Mouse (Mus musculus): Measurements from ENCODE around the gene Gpr156. TPM values are rescaled to one million over a fixed set of nuclear protein-coding genes. Genes with fewer than 3 reads are reported as not detected.

Gpr156 gene
- polyA plus RNA-seq, 2 experiments = 0.59 to 0.78 TPM

DNA sequence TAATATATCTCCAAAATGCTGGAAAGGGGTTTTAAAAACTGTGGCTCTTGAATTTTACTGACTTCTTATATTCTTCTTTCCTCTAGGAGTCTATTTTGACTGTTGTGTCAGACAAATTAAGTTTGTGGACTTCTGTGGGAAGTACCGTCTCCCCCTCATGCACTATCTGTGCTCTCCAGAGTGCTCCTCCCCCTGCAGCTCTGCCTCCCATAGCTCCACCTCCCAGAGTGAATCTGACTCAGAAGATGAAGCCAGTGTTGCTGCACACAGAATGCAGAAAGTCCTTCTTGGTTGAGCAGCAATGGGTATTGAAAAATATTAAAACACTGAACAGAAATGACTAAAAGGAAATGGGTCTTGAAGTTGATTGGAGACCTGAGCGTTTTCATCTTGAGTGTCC lies 35.1 kb upstream of the Gpr156 start:
- H3K4me1 ChIP-seq (ENCODE audit: control insufficient read depth, insufficient read depth, low read length) = no peaks in the 10 kb centered on the region

DNA sequence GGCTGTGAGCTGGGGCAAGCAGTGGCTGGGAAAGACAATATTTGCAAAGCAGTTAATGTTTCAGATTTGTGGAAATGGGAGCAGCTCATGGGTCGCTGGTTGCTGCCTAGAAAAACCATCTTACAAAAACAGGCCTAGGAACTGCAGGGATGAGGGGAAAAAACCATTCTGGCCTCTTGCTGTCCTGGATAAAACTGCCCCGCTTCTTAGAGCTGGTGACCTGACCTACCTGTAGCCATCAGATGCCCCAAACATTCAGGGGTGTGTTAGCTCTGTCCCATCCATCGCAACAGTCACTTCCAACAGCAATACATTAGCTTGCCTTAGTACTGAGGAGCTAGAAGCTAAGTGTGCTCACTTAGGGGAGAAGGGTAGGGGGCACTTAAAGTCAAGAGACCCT lies 27.3 kb upstream of the Gpr156 start:
- no peak for TF ChIP-seq POLR2A (IDR thresholded peaks at IDR 0.05; ENCODE audit: borderline replicate concordance, extremely low read depth, insufficient read depth, insufficient read length)
- Histone ChIP-seq H3K9ac (ENCODE audit: low read depth, low read length, severe bottlenecking) (no peak overlapping the region), H3K4me1 (ENCODE audit: control insufficient read depth, insufficient read depth, low read length) (0 out of 2 replicates have a peak, but pooled peaks cover 7% of the 10 kb centered on the region), H3K27ac (replicated peaks; ENCODE audit: low read depth, low read length) (no peak overlapping the region), H3K4me3 (replicated peaks; ENCODE audit: low read length) (no peak overlapping the region), H3K36me3 (ENCODE audit: control insufficient read depth, insufficient read depth, low read length) (0 out of 2 replicates have a peak, but pooled peaks cover 8% of the 10 kb centered on the region), H3K9me3 (ENCODE audit: control insufficient read depth, low read length) (no peaks in the 10 kb centered on the region), H3K27me3 (ENCODE audit: control insufficient read depth, insufficient read depth, low read length) (no peaks in the 10 kb centered on the region), H3K4me2 (replicated peaks; ENCODE audit: low read depth, low read length, severe bottlenecking) (no peak overlapping the region)
- 86% methylated on average over 3 of the region's 3 CpGs for WGBS
- DNase-seq (ENCODE audit: low spot score) = no peak
- no peak for ATAC-seq (ENCODE audit: low FRiP score, low read depth)

More for the DNA sequence above, 35.1 kb upstream of the Gpr156 start:
- DNase-seq (ENCODE audit: low spot score) = no peak
- H3K4me3 ChIP-seq (replicated peaks; ENCODE audit: low read length) = no peak overlapping the region
- TF ChIP-seq POLR2A (IDR thresholded peaks at IDR 0.05; ENCODE audit: borderline replicate concordance, extremely low read depth, insufficient read depth, insufficient read length) = no peak
- H3K27me3 ChIP-seq (ENCODE audit: control insufficient read depth, insufficient read depth, low read length) = no peaks in the 10 kb centered on the region
- H3K36me3 ChIP-seq (ENCODE audit: control insufficient read depth, insufficient read depth, low read length) = peaks cover 71% of the 10 kb centered on the region
- 87% methylated on average over 2 of the region's 2 CpGs for WGBS
- H3K9ac ChIP-seq (ENCODE audit: low read depth, low read length, severe bottlenecking) = no peak overlapping the region
- no peak for ATAC-seq (ENCODE audit: low FRiP score, low read depth)
- H3K4me2 ChIP-seq (replicated peaks; ENCODE audit: low read depth, low read length, severe bottlenecking) = no peak overlapping the region
- no peak overlapping the region for H3K27ac ChIP-seq (replicated peaks; ENCODE audit: low read depth, low read length)
- H3K9me3 ChIP-seq (ENCODE audit: control insufficient read depth, low read length) = no peaks in the 10 kb centered on the region

DNA sequence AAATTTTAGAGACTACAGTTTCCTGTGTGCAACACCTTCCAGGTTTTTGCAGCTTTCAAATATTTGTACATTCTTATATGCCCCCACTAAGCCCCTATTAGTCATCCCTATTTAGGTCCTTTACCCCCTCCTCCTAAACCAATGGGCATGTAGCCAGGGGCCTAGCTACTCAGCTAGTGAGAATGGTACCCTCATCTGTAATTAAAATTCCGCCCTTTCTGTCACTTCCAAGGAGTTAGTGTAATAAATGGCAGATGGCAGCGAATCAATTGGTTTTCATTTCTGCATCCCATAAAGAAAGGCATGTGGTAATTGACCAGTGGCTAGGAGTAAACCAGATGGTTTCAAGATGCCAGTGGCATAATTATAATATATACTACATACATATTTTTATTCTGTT lies 23.6 kb upstream of the Gpr156 start:
- WGBS = 14% methylated on average over 2 of the region's 2 CpGs
- Histone ChIP-seq H3K36me3 (ENCODE audit: control insufficient read depth, insufficient read depth, low read length) (0 out of 2 replicates have a peak, but pooled peaks cover 5% of the 10 kb centered on the region), H3K4me2 (replicated peaks; ENCODE audit: low read depth, low read length, severe bottlenecking) (no peak overlapping the region), H3K9ac (ENCODE audit: low read depth, low read length, severe bottlenecking) (no peak overlapping the region), H3K9me3 (ENCODE audit: control insufficient read depth, low read length) (no peaks in the 10 kb centered on the region), H3K4me1 (ENCODE audit: control insufficient read depth, insufficient read depth, low read length) (peaks cover 7% of the 10 kb centered on the region; the same call in 1 of the 2 replicates), H3K4me3 (replicated peaks; ENCODE audit: low read length) (no peak overlapping the region), H3K27me3 (ENCODE audit: control insufficient read depth, insufficient read depth, low read length) (no peaks in the 10 kb centered on the region), H3K27ac (replicated peaks; ENCODE audit: low read depth, low read length) (no peak overlapping the region; the same call in 1 of the 2 replicates)
- DNase-seq (ENCODE audit: low spot score) (peak; percentile 45), ATAC-seq (ENCODE audit: low FRiP score, low read depth) (peak; percentile 42; the same call in 1 of the 2 replicates)
- no peak for TF ChIP-seq POLR2A (IDR thresholded peaks at IDR 0.05; ENCODE audit: borderline replicate concordance, extremely low read depth, insufficient read depth, insufficient read length)

DNA sequence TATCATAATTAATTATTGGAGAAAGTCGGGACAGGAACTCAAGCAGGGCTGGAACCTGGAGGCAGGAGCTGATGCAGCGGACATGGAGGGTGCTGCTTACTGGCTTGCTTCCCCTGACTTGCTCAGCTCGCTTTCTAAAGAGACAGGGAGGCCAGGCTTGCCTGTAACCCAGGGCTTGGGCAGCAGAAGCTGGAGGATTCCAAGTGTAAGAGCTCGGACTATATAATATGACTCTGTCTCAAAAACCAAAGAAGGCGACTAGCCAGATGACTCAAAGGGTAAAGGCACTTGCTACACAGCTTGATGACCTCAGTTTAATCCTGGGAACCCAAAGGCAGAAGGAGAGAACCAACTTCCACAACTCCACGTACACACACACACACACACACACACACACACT lies 22.9 kb upstream of the Gpr156 start:
- 34% methylated on average over 6 of the region's 6 CpGs for WGBS
- Histone ChIP-seq H3K27ac (replicated peaks; ENCODE audit: low read depth, low read length) (no peak overlapping the region; the same call in 1 of the 2 replicates), H3K4me1 (ENCODE audit: control insufficient read depth, insufficient read depth, low read length) (peaks cover 12% of the 10 kb centered on the region), H3K27me3 (ENCODE audit: control insufficient read depth, insufficient read depth, low read length) (no peaks in the 10 kb centered on the region), H3K4me2 (replicated peaks; ENCODE audit: low read depth, low read length, severe bottlenecking) (no peak overlapping the region), H3K4me3 (replicated peaks; ENCODE audit: low read length) (no peak overlapping the region), H3K9ac (ENCODE audit: low read depth, low read length, severe bottlenecking) (no peak overlapping the region), H3K36me3 (ENCODE audit: control insufficient read depth, insufficient read depth, low read length) (0 out of 2 replicates have a peak, but pooled peaks cover 5% of the 10 kb centered on the region), H3K9me3 (ENCODE audit: control insufficient read depth, low read length) (no peaks in the 10 kb centered on the region)
- DNase-seq (ENCODE audit: low spot score) (no peak), ATAC-seq (ENCODE audit: low FRiP score, low read depth) (no peak)
- TF ChIP-seq POLR2A (IDR thresholded peaks at IDR 0.05; ENCODE audit: borderline replicate concordance, extremely low read depth, insufficient read depth, insufficient read length) = no peak

DNA sequence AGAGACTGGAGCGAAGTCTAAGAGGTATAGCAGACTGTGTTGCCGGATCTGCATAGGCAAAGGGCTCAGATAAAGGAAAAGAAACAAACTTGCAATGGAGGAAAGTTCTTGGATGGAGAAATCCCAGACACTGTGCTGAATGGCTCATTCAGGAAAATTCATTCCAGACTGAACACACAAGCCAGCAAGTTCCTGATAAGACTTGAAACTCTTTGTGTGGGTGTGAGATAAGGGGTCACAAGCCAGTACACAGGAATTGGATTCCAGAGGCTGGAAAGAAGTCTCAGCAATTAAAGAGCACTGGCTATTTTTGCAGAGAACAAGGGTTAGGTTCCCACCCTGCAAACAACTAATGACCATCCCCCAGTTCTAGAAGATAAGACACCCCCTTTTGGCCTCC lies 22.4 kb upstream of the Gpr156 start:
- peaks cover 14% of the 10 kb centered on the region for H3K4me1 ChIP-seq (ENCODE audit: control insufficient read depth, insufficient read depth, low read length)
- H3K4me3 ChIP-seq (replicated peaks; ENCODE audit: low read length) = no peak overlapping the region
- ATAC-seq (ENCODE audit: low FRiP score, low read depth) (no peak), DNase-seq (ENCODE audit: low spot score) (no peak)
- TF ChIP-seq POLR2A (IDR thresholded peaks at IDR 0.05; ENCODE audit: borderline replicate concordance, extremely low read depth, insufficient read depth, insufficient read length) = no peak
- H3K27me3 ChIP-seq (ENCODE audit: control insufficient read depth, insufficient read depth, low read length) = no peaks in the 10 kb centered on the region
- 0 out of 2 replicates have a peak, but pooled peaks cover 2% of the 10 kb centered on the region for H3K36me3 ChIP-seq (ENCODE audit: control insufficient read depth, insufficient read depth, low read length)
- H3K9ac ChIP-seq (ENCODE audit: low read depth, low read length, severe bottlenecking) = no peak overlapping the region
- H3K4me2 ChIP-seq (replicated peaks; ENCODE audit: low read depth, low read length, severe bottlenecking) = no peak overlapping the region
- WGBS = 79% methylated on average over 2 of the region's 2 CpGs
- no peak overlapping the region for H3K27ac ChIP-seq (replicated peaks; ENCODE audit: low read depth, low read length)
- H3K9me3 ChIP-seq (ENCODE audit: control insufficient read depth, low read length) = no peaks in the 10 kb centered on the region
